Mouse (Mus musculus): Measurements from ENCODE around the gene Rgl1.

DNA sequence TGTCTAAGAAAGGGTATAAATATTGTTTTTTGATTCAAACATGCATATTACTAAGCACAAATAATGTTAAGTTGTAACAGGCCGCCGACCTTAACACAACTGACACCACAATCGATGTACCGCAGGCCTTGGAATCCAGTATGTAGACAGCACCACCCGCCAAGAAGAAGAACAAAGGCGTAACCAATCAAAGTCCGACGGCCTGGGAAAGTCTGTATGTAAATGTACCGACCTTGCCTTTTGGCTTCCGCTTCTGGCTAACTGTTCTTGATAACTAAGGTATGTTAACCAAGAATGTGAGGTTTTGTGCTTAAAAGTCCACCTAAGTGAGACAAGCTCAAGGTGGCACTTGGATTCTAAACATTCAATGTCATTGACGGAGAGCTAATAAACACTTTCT lies 26.8 kb downstream of the Rgl1 start:
- TF ChIP-seq CTCF (IDR thresholded peaks at IDR 0.05; ENCODE audit: extremely low read depth, insufficient read length, insufficient replicate concordance, low read depth, low read length) (no peak), POLR2A (IDR thresholded peaks at IDR 0.05; ENCODE audit: low read depth, low read length) (no peak)
